ENCODE assay signal across 8 mouse cellular contexts in the genomic region with DNA sequence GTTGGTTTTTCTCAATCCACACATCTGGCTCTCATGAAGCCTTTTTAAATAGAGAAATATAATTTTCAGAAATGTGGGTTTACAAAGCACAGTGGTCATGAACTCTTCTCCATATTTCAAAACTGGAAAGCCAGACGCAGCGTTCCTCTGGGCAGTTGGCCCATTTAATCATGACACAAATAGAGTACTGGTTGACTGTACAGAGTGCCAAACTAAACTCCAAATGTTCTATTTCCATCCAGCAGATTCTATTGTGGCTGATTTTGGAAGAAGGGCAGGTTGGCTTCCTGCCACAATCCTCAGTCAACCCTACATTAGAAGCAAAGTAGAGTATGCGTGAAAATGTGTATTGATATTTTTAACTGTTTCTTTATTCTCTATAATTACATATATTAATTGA.
A peak's percentile ranks its signal among the peaks of the same experiment; 100 is the strongest.
DNase-seq lines count a peak whose midpoint lies in the region; ATAC-seq and TF ChIP-seq lines count a peak whose summit lies in the region.

No protein-coding gene starts in this region.

- H3K9me3 ChIP-seq in heart, postnatal 0 days (replicated peaks; ENCODE audit: control insufficient read depth, low read length), result no peaks in the 10 kb centered on the region

- H3K4me3 ChIP-seq in heart, postnatal 0 days (ENCODE audit: low read depth, low read length), result no peak overlapping the region

- no peaks in the 10 kb centered on the region for H3K4me1 ChIP-seq in heart, postnatal 0 days (ENCODE audit: control insufficient read depth, insufficient read depth)

- TF ChIP-seq CTCF in heart, postnatal 0 days (IDR thresholded peaks at IDR 0.05; ENCODE audit: low read depth), result no peak

- TF ChIP-seq EP300 in heart, postnatal 0 days (IDR thresholded peaks at IDR 0.05; ENCODE audit: low read depth), result no peak

- no peak overlapping the region for H3K27ac ChIP-seq in heart, postnatal 0 days (ENCODE audit: low read depth)

- intact Hi-C loops in left cerebral cortex, postnatal 14 days (cut with DNase I), result no loop called here

- no peaks in the 10 kb centered on the region for H3K36me3 ChIP-seq in heart, postnatal 0 days (replicated peaks; ENCODE audit: control insufficient read depth, insufficient read depth, low read length)

- no peak for ATAC-seq in heart, postnatal 0 days (ENCODE audit: insufficient read depth, low read depth)

- DNase-seq in adrenal gland, adult 2 months, result peak; percentile 9
- DNase-seq in adrenal gland, postnatal 4 days (ENCODE audit: low spot score in 2 of 2), result no peak
- peak; percentile 8 to 32 for DNase-seq in left cerebral cortex, postnatal 14 days (ENCODE audit: low spot score in 2 of 2)
- no peak for DNase-seq in left cerebral cortex, adult 11 months (ENCODE audit: low spot score)
- DNase-seq in heart, postnatal 0 days (ENCODE audit: low spot score), result peak; percentile 21
- DNase-seq in lung, postnatal 36 days, result peak; percentile 3
- DNase-seq in c-Kit-positive CD71-positive TER-119-positive erythroid progenitor cells, embryonic 14.5 days (ENCODE audit: low spot score), result no peak
- DNase-seq in spleen, postnatal 4 days (ENCODE audit: low spot score in 2 of 2), result no peak

- H3K27me3 ChIP-seq in heart, postnatal 0 days (ENCODE audit: control insufficient read depth, insufficient read depth, low read length), result no peaks in the 10 kb centered on the region

- WGBS in heart, postnatal 0 days, result 31% methylated on average over 3 of the region's 3 CpGs

- no peak overlapping the region for H3K9ac ChIP-seq in heart, postnatal 0 days (replicated peaks; ENCODE audit: low read depth, low read length)

- H3K4me2 ChIP-seq in heart, postnatal 0 days (ENCODE audit: low read depth, low read length), result no peak overlapping the region

Comparison
In these comparisons a context has a peak if more than half of its experiments do, and no peak if none do; other contexts are left out.
1. DNase-seq: peak in adrenal gland, adult 2 months (single experiment), left cerebral cortex, postnatal 14 days (2 of 2), heart, postnatal 0 days (single experiment) and lung, postnatal 36 days (single experiment); none in adrenal gland, postnatal 4 days (0 of 2), left cerebral cortex, adult 11 months (single experiment), c-Kit-positive CD71-positive TER-119-positive erythroid progenitor cells, embryonic 14.5 days (single experiment) and spleen, postnatal 4 days (0 of 2).